Mouse (Mus musculus): ENCODE results near the gene Stat3. TPM values are rescaled to one million over a fixed set of nuclear protein-coding genes. Genes with fewer than 3 reads are reported as not detected.

The Stat3 gene
- polyA plus RNA-seq, 1 experiment, result 82.6 TPM

GRCm38 (mm10) chr11:100850778-100851528 lies 88.4 kb downstream of the Stat3 start:
- Histone ChIP-seq H3K9me3 (no peaks in the 10 kb centered on the region), H3K36me3 (replicated peaks; ENCODE audit: low read length) (peaks cover 2% of the 10 kb centered on the region), H3K27me3 (replicated peaks) (peaks cover 39% of the 10 kb centered on the region), H3K4me3 (replicated peaks) (peak overlapping the region; percentile 99), H3K4me1 (peaks cover 67% of the 10 kb centered on the region)
- TF ChIP-seq GATA1 (IDR thresholded peaks at IDR 0.05; ENCODE audit: borderline replicate concordance, low read length) (no peak), FLI1 (IDR thresholded peaks at IDR 0.05; ENCODE audit: low read length) (no peak)

- TF ChIP-seq GATA1 (IDR thresholded peaks at IDR 0.05; ENCODE audit: borderline replicate concordance, low read length), result no peak
- TF ChIP-seq FLI1 (IDR thresholded peaks at IDR 0.05; ENCODE audit: low read length), result no peak
- peak within 1 kb of the TSS; percentile 99 for H3K4me3 ChIP-seq (replicated peaks)
- peaks cover 70% of the 10 kb centered on the region for H3K4me1 ChIP-seq
- H3K36me3 ChIP-seq (replicated peaks; ENCODE audit: low read length), result peaks cover 9% of the 10 kb centered on the region
- peaks cover 32% of the 10 kb centered on the region for H3K27me3 ChIP-seq (replicated peaks)
- H3K9me3 ChIP-seq, result no peaks in the 10 kb centered on the region
These were observed 89.1 kb downstream of the Stat3 start, which contains the start of gene Stat5b for GRCm38 (mm10) chr11:100850038-100850777. Stat5b (minus strand) TSS chr11:100850724.

GRCm38 (mm10) chr11:100849456-100850037 lies 89.8 kb downstream of the Stat3 start:
- Histone ChIP-seq H3K4me1 (peaks cover 75% of the 10 kb centered on the region), H3K27me3 (replicated peaks) (peaks cover 26% of the 10 kb centered on the region), H3K9me3 (no peaks in the 10 kb centered on the region), H3K4me3 (replicated peaks) (peak overlapping the region; percentile 99), H3K36me3 (replicated peaks; ENCODE audit: low read length) (peaks cover 14% of the 10 kb centered on the region)
- TF ChIP-seq GATA1 (IDR thresholded peaks at IDR 0.05; ENCODE audit: borderline replicate concordance, low read length), result no peak

- Histone ChIP-seq H3K36me3 (replicated peaks; ENCODE audit: low read length) (peaks cover 14% of the 10 kb centered on the region), H3K9me3 (no peaks in the 10 kb centered on the region), H3K27me3 (replicated peaks) (peaks cover 19% of the 10 kb centered on the region), H3K4me3 (replicated peaks) (peak overlapping the region; percentile 99), H3K4me1 (peaks cover 78% of the 10 kb centered on the region)
- TF ChIP-seq GATA1 (IDR thresholded peaks at IDR 0.05; ENCODE audit: borderline replicate concordance, low read length) (no peak), FLI1 (IDR thresholded peaks at IDR 0.05; ENCODE audit: low read length) (no peak)
These were observed 90.5 kb downstream of the Stat3 start for GRCm38 (mm10) chr11:100848789-100849379.

- peaks cover 12% of the 10 kb centered on the region for H3K27me3 ChIP-seq (replicated peaks)
- H3K9me3 ChIP-seq, result no peaks in the 10 kb centered on the region
- peaks cover 80% of the 10 kb centered on the region for H3K4me1 ChIP-seq
- peak overlapping the region; percentile 69 for H3K4me3 ChIP-seq (replicated peaks)
- TF ChIP-seq FLI1 (IDR thresholded peaks at IDR 0.05; ENCODE audit: low read length) (no peak), GATA1 (IDR thresholded peaks at IDR 0.05; ENCODE audit: borderline replicate concordance, low read length) (no peak)
- peaks cover 16% of the 10 kb centered on the region for H3K36me3 ChIP-seq (replicated peaks; ENCODE audit: low read length)
These were observed 91.3 kb downstream of the Stat3 start for GRCm38 (mm10) chr11:100848080-100848479.

GRCm38 (mm10) chr11:100847572-100847971 lies 91.8 kb downstream of the Stat3 start:
- Histone ChIP-seq H3K9me3 (no peaks in the 10 kb centered on the region), H3K27me3 (replicated peaks) (peaks cover 8% of the 10 kb centered on the region), H3K4me3 (replicated peaks) (no peak overlapping the region), H3K36me3 (replicated peaks; ENCODE audit: low read length) (peaks cover 19% of the 10 kb centered on the region), H3K4me1 (peaks cover 78% of the 10 kb centered on the region)
- TF ChIP-seq FLI1 (IDR thresholded peaks at IDR 0.05; ENCODE audit: low read length), result no peak
- no peak for TF ChIP-seq GATA1 (IDR thresholded peaks at IDR 0.05; ENCODE audit: borderline replicate concordance, low read length)

- Histone ChIP-seq H3K36me3 (replicated peaks; ENCODE audit: low read length) (peaks cover 27% of the 10 kb centered on the region), H3K27me3 (replicated peaks) (no peaks in the 10 kb centered on the region), H3K9me3 (no peaks in the 10 kb centered on the region), H3K4me3 (replicated peaks) (no peak overlapping the region), H3K4me1 (peaks cover 79% of the 10 kb centered on the region)
- no peak for TF ChIP-seq GATA1 (IDR thresholded peaks at IDR 0.05; ENCODE audit: borderline replicate concordance, low read length)
These were observed 93.5 kb downstream of the Stat3 start for GRCm38 (mm10) chr11:100845793-100846192.

- Histone ChIP-seq H3K4me3 (replicated peaks) (no peak overlapping the region), H3K27me3 (replicated peaks) (no peaks in the 10 kb centered on the region), H3K4me1 (peaks cover 85% of the 10 kb centered on the region), H3K9me3 (no peaks in the 10 kb centered on the region), H3K36me3 (replicated peaks; ENCODE audit: low read length) (peaks cover 29% of the 10 kb centered on the region)
- no peak for TF ChIP-seq FLI1 (IDR thresholded peaks at IDR 0.05; ENCODE audit: low read length)
- no peak for TF ChIP-seq GATA1 (IDR thresholded peaks at IDR 0.05; ENCODE audit: borderline replicate concordance, low read length)
These were observed 95.2 kb downstream of the Stat3 start for GRCm38 (mm10) chr11:100844121-100844520.

- Histone ChIP-seq H3K4me3 (replicated peaks) (no peak overlapping the region), H3K36me3 (replicated peaks; ENCODE audit: low read length) (peaks cover 37% of the 10 kb centered on the region), H3K27me3 (replicated peaks) (no peaks in the 10 kb centered on the region), H3K4me1 (peaks cover 75% of the 10 kb centered on the region), H3K9me3 (no peaks in the 10 kb centered on the region)
- TF ChIP-seq FLI1 (IDR thresholded peaks at IDR 0.05; ENCODE audit: low read length) (no peak), GATA1 (IDR thresholded peaks at IDR 0.05; ENCODE audit: borderline replicate concordance, low read length) (no peak)
These were observed 96.2 kb downstream of the Stat3 start for GRCm38 (mm10) chr11:100843070-100843669.

Data from megakaryocyte, embryonic 14.5 days (primary cell).